Mouse (Mus musculus): ENCODE measurements around the gene Cttnbp2nl.

Gene Cttnbp2nl

DNA sequence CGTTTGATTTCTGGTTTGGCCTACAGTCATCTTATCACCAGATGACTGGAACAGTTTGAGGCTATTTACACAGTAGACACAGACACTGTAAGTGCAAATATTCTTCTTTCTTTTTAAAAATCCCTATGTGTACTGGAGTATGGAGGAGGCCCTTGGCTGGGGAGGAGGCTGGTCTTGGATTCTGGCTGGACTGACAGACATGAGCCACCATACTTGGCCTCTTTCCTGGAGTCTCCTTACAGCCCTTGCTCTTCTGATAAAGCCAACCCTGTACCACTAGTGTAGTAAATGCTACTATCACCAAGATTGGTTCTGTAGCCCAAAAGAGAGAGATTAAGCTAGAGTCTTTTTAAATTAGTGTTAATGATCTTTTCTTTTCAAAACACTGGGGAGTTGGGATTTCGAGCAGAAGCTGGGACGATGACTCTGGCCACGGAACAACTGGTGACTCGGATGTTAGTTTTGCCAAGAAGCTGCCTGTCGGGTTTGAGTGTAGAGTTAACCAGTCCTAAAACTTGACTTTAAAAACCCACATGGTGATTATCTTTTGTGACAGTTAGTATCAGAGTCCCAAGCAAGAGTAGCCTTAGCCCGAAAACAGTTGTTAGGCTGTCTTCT, 40.1 kb downstream of the Cttnbp2nl start:
- DNase-seq = no peak

DNA sequence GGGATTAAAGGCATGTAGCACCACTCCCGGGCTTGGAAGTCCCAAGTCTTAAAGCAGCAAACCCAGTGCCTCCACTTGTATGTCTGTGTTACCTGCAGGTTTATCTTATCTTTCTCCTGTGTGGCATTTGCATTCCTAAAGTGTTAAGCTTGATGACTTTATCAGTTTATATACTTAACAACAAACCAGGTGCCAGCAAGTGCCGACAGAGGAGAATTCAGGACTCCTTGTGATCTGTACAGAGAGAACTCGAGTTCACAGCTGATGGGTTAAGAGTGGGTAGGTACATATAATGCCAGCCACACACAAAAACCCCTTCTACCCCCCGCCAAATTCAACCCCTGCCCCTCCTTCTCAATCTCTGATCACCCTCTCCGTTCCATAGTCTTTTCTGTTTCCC, 41.1 kb downstream of the Cttnbp2nl start:
- DNase-seq = no peak

DNA sequence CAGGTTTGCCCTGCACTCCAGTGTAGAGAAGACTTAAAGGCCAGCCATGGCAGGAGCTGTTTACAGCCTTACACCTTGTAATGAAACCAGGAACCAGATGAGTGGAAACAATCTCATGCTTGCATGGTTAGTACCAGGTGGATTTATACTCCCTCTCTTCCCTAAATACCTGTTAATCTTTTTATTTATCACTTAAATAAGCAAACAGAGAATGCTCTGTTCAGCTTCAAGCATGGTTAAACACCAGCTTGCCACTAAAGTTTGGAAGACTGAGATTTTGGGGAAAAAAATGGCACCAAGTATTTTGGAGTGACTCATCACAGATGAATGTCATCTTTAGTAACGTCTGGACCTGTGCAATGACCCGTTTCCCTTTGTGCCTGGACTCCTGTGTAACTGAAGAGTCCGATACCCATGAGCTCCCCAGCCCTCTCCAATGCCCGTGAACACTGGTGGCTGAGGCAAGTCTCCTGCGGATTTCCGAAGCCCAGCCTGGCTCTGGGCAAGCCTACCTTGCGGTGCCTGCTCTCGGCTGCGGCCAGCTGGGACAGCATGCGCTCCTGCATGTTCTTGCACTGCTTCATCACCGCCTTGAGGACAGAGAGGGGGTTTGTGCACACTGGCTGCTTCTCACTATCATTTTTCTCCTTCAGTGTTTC, 42.1 kb downstream of the Cttnbp2nl start:
- DNase-seq = no peak

DNA sequence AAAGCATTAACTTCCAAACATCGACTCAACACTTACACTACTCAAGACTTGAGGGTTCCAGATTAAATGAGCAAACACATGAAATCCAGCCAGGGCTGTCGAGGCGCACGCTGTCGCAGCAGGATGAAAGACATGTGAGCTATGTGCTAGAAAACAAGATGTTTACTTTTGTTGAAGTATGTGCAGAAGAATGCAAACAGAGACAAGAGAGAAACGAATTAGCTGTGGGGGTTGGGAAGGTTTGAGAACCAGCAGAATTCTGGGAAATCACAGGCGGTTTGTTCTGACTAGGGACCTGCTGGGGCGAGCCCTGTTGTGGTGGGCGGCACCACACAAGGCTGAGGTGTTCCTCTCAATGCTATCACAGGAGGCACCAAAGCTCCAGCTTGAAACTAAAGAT, 44.9 kb downstream of the Cttnbp2nl start:
- DNase-seq = no peak

DNA sequence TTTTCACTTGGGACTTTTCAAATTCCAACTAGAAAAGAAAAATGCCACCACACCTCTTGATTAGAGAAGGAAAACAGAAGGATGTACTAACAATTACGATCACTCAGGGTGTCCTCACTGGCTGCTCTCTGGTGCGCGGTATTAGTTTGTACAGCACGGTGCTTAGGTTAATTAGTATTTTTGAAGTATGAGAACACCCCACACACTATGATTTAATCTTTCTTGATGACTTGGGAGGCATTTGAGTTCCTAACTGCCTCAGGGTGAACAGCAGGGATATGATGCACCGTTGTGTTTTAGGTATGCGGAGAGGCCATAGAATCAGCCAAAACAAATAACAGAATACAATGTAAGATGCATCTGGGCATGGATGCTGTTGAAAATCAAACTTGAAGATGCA, 46.8 kb downstream of the Cttnbp2nl start:
- no peak for DNase-seq

DNA sequence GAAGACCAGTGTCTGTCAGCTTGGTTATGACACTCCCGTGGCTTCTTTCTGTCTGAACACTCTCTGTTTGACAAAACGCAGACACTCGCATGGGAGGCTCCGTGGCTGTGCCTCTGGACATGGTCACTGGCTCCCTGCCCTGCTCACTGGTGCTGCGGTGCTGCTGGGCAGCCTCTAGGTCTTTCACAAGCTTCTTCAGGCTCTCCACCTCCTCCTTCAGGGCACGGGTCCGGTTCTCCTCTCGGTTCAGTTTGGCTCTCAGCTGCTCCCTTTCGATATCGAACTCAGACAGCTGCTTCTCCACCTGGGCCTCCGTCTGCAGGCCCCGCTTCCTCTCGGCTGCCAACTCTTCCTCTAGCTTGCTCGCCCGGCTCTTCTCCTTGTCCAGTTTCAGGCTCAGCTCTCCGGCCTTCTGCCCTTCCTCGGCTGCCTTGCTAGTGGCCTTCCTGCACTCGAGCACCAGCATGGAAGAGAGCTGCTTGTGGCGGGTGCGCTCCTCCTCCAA, 47.3 kb downstream of the Cttnbp2nl start:
- no peak for DNase-seq

DNA sequence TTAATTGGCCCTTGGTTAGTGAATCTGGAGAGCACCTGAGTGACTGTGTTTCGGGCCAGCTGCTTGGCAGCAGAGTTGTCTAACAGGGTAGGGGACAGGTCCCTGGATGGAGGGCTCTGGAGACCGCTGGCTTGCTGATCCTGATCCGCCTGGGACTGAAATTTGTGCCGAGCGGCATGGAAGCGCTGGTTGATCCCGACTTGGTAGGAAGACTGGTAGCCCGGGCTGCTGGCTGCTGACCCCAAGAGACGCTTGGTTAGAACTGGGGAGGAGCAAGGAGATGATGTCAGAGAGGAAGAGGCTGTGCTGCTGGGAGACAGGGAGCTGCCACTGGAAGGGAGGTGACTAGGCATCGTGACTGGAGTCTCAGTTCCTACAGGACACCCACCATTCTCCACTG, 47.9 kb downstream of the Cttnbp2nl start:
- no peak for DNase-seq

DNA sequence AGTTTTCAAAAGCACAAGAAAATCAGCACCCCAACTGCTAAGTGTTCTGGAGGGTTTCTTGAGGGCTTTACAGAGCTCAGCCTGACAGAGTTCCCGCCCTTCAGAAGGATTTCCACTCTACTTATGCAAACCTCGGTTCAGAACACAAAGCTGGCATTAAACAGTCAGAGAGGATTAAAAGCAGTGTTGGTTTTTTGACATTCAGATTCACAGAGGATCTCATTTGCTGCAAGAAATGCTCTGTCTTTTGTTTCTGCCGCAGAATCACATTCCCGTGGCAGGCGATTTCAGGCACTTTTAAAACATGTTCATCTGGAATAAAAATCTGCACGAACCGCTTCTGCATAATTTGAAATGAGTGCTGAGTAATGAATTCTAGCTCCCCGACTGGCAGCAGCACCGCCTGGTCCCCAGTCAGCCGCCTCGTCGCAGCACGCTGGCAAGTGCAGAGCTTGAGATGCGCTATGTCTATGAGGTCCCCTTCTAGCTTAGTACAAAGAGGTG, 48.9 kb downstream of the Cttnbp2nl start:
- peak; percentile 52 for DNase-seq

DNA sequence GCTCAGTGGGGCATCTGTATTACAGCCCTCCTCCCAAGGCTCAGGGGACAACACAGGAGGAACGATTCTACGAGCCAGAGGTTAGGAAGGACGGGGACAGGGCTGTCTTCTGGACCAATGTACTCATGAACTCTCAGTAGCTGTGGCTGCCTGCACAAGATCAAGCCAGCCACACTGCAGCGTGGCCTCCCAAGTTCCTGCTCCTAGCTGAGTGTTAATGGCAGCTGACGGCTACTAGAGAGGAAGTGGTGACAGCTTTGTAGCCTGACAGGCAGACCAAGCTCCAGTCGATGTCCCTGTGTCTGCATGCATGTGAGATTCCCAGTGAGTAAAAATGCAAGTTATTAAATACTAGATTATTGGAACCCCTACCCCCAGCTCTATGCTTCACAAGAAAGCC, 51.6 kb downstream of the Cttnbp2nl start:
- DNase-seq = no peak

DNA sequence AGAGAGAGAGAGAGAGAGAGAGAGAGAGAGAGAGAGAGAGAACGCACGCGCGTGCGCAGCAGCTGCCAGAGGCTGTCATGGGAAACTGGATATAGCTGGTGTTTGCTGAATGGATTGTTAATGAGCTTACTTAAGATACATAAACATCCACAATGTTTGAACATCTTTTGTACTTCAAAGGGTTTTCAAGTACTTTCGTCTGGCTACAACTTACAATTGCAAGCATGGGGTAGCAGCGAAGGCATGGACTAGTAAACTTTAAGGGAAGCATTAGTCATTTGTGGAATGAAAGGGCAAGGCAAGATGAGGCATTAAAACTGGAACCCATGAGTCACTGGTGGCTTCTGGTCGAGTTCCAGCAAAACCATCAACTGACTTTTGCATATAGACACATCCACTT, 52.4 kb downstream of the Cttnbp2nl start:
- DNase-seq = no peak

DNA sequence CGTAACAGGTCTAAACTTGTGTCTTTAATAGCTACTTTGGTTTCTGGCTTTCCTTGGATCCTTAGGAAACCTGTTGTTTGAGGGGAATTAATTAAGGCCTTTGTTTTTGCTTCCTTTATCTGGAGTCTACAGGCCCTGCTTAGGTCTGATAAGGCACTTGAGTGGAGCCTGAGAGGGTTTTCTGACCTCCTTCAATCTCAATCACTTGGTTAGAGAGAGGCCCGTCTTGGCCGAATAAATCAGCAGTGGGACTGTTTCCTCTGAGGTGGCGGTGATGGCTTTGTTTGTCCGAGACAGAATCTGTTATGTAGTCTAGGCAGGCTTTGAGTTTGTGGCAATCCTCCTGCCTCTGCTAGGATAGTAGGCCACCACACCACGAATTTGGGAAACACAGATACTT, 55.4 kb downstream of the Cttnbp2nl start:
- DNase-seq = no peak

DNA sequence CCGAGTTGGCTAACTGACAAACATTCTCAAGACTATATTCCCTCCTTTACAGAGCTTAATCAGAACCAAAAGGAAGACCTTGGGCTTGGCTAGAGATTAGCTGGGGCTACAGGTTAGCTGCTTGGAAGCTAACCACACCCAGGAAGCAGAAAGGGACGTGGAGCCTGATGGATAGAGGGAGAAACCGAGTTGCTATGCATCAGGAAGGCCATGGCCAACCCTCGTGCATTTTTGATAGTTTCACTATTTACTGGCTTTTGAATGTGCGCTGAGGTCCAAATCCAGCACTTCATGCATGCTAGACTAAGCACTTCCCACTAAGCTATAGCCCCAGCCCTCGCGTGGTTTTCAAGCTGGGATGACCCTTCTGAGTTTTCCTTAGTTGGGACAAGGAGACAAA, 57.2 kb downstream of the Cttnbp2nl start:
- no peak for DNase-seq

DNA sequence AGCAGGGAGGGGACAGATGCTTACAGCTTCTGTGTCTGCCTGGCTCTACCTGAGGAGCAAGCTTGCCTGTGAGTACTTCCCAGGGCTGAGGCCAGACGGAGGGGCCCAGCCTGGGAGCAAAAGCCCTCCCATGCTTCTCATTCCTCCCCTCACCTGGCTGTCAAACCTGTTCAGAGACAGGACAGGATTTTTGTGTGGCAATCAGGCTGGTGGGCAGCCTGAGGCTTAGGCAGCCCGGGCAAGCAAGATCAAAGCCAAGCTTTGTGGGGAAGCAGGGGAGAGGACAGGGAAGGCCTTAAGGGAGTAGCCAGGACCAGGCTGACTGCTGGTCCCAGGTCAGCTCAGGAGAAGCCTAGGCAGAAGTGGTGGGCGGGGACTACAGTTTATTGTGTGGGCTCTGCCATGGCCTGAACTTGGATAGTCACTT, 58.5 kb downstream of the Cttnbp2nl start:
- DNase-seq = no peak

DNA sequence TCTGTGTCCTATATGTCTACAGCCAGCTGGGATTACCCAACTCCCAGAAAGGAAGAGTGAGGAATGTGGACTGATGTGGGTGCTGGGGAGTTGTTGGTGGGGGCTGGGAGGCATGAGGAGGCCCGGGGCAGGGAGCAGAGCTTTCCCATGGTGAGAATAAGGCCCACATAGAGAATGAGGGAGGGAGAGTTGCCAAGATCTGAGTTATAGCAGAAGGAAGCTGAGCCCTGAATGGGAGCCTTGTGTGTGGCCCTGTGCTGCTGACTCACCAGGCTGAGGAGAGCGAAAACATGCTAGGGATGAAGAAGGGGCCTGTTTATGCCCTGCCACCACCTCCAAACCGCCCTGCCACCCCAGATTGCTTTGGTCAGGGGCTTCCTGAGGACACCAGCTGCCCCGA, 59.1 kb downstream of the Cttnbp2nl start:
- peak; percentile 18 for DNase-seq

DNA sequence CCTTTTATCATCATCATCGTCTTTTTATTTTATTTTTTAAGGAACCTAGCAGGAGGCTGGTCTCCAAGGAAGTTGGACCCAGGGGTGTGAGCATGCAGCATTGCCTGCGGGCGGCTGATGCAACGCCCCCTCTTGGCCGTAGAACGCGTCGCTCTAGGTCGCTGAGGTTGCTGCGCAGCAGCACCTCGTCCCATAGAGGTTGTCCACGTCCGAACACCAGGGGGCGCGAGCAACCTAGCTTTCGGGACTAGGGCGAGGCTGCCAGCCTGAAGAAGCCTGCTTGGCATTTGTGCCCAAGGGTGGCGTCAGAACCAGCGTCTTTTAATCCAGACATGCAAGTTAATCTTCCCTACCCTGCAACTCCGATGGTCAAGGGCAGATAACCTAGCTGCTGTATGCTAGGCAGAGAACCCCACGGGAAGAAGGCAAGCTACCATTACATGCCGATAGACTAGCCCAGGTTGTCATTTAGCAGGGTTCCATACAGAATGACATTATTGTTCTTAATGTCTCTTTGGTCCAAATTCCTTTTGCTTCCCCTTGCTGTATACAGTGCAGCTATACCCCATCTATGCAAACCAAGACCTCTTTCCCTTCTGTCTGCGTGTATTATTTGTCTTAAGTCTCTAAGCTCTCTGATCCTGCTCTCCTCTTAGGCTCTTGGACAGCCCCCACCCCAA, 60.1 kb downstream of the Cttnbp2nl start:
- DNase-seq = peak; percentile 92

DNA sequence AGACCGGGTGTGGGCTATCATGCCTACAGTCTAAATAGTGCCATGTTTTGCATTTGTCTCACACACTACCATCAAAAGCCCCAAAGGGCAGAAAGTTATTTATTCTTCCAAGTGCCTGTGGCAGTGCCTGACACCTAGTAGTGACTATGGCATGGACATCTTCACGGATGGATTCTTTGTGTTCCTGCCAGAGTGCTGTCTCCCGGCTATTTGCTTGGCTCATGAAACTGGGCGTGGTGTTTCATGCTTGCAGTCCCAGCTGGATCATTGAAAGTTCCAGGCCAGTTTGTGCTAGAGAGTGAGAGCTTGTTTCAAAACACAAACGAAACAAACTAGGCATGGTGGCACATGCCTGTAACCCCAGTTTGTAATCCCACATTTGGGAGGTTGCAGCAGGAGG, 61.2 kb downstream of the Cttnbp2nl start:
- no peak for DNase-seq

DNA sequence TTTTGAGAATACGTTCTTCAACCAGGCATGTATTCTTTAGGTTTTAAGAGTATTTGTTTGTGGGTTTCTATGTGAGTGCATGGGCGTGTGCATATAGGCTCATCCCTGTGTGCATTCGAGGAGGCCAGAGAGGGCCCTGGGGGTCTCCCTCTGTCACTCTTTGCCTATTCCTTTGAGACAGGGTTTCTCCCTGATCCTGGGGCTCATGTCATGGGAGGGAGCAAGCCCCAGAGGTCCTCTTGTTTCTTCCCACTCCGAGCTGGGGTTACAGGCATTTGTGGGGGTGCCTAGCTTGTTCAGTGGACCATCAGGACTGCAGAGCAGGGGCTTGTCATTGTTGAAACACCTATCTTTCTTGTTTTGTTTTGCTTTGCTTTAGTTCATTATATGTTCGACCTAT, 65.1 kb downstream of the Cttnbp2nl start:
- no peak for DNase-seq

DNA sequence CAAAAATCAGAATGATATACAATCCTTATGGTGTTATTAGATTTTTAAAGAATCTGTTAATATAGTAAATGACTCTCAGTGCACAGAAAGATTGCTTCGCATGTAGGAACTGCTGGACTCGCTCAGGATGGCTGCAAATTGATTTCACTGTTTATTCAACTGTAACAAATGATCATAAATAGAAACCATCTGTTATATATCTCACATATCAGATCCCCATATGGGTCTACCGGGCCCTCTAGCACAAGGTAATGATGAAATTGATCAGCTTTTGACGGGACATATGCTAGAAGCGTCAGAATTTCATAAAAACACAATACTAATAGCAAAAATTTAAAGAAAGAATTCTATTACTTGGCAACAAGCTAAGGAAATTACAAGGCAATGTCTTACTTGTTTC, 73.2 kb downstream of the Cttnbp2nl start:
- DNase-seq = no peak

DNA sequence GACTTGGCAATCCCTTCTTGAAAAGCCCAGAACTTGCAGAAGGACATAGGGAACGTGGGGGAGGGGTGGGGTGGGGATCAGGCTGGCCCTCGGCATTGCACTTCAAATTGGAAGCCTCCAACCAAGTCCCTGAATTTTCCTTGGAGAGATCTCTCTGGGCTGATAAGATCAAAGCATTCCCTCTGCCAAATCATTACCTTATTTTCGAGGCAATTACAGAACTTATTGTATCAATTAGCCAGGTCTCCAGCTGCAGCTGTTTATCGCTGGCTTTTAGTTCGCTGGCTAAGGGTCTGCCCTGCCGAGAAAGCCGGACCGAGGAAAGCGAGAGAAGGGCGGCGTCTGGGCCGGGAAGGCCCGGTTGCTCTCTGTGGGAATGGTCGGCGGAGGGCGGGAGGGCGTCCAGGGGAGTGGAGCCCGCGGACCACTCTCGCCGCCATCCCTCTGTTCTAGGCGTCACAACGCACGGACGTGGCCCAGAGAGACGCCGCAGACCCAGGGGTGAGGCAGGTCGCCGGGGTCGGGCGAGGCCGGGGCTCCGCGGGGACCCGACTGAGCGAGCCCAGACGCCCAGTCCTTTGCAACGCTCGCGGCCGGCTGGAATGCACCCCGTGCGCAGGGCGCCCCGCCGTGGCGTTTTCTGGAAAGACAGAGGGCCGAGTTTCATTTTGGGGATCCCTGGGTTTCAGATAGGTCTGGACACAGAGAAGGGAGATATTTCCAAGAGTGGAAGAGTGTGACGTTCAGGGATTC, 85.2 kb downstream of the Cttnbp2nl start:
- DNase-seq = peak; percentile 83

DNA sequence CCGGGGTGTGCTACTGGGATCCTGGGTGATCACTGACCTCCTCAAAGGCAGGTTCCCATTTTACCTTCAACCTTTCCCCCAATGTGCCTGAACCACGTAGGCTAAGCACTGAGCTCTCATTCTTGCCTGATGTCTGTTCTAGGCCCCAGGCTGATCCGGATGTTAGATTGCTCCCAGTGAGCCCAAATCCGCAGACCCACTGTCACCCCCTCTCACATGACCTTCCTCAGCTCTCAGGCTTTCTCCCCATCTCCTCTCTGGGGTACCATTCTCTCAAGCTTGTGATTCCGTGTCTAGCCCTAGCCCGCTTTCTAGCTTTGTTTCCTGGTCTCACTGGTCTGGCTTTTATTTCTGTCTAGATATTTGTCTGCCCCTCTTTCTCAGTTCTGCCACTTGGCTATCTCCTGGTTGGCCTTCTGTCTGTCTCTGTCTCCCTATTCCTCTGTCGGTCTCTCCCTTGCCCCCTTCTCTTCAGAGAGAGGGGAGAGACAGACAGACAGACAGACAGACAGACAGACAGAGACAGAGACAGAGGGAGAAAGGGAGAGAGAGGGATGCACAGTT, 86.9 kb downstream of the Cttnbp2nl start:
- DNase-seq = no peak

DNA sequence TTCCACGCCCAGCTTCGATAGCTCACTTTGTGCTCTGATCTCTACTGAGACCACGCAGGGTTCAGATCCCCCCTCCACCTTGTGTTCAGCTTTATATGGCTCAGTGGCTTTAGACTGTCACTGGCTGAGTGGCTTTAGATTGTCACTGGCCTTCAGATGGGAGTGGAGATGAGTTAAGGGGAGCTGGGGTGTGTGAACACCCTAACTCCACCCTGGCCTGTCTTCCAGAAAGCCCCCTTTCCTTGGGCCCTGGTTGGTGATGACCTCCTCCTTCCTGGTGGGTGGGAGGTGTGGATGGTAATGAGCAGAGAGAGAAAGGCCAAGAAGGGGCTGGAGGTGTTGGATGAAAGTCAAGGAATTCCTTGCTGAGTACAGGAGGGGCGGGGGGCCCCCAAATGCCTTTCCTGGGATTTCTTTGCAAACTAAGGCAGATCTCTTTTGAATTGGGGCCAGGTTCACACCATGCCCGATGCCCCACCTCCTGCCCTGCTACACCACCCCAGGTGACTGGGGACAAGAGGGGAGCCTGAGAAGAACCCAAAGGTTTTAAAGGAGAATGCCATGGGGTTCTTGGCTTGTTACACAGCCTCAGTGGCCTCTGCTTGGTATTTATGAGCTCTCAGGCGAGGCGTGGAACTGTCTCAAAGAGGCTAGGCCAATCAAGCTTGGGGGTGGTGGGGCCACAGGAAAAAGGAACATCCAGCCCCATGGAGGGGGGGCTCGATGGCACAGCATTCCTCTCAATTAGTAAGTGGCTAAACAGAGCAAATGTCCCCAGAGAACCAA, 87.7 kb downstream of the Cttnbp2nl start:
- no peak for DNase-seq
